In the genomic region with DNA sequence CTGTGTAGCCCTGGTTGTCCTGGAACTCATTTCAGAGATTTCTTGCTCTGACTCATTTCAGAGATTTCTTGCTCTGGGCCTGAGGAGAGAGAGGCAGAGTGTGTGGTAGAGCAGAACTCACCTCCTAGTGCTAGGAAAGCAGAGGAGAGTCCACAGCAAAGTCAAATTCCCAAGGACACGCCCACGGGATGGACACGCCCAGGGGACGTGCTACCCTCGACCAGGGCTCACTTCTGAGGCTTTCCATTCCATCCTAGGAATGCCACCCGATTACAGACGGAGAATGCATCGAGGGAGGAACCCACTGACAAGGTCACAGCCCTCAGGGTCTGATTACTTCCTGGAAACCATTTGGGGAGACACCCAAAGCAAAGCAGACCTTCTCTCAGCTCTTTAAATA, we compare ENCODE assay signal across 7 mouse cellular contexts. TPM values are rescaled to one million over a fixed set of nuclear protein-coding genes. Genes with fewer than 3 reads are reported as not detected.
DNase-seq lines count a peak whose midpoint lies in the region.

No protein-coding gene starts in this region.

- intact Hi-C loops in left cerebral cortex, postnatal 14 days (cut with DNase I): no loop called here

- DNase-seq in 3T3-L1 (ENCODE audit: low read depth, low spot score) (peak; percentile 45), WW6 (ENCODE audit: low read depth, low spot score) (peak; percentile 78)
- DNase-seq in heart, adult 8-10 months (ENCODE audit: low spot score): peak; percentile 43
- peak; percentile 57 for DNase-seq in kidney, postnatal 10 days
- no peak for DNase-seq in left cerebral cortex, postnatal 14 days (ENCODE audit: low spot score in 2 of 2)
- DNase-seq in frontal cortex, adult 2 months (ENCODE audit: extremely low spot score in 1 of 2, low spot score in 1 of 2): no peak
- no peak for DNase-seq in layer of hippocampus, postnatal 10 days (ENCODE audit: low spot score in 2 of 2)

RNA-seq across cellular contexts. Expression of a gene that starts 39.9 kb away (rescaled TPM):
- total RNA-seq in heart, adult 8-10 months (2022): 100 to 1,000 TPM; 241 to 287 (median 262) TPM
- total RNA-seq in left cerebral cortex, postnatal 14 days (2021): 10 to 100 TPM; 90.1 to 93.8 TPM
- polyA plus RNA-seq in frontal cortex, adult 2 months (2012; rRNA removed): 80.9 and 93.8 TPM in 2 replicates
- 10 to 100 TPM; 86.1 to 91.6 TPM for total RNA-seq in layer of hippocampus, postnatal 10 days (2021)

Comparison
In these comparisons a context has a peak if more than half of its experiments do, and no peak if none do; other contexts are left out.
1. DNase-seq: peak in 3T3-L1 (single experiment), WW6 (single experiment), heart, adult 8-10 months (single experiment) and kidney, postnatal 10 days (single experiment); none in left cerebral cortex, postnatal 14 days (0 of 2), frontal cortex, adult 2 months (0 of 2) and layer of hippocampus, postnatal 10 days (0 of 2).